Comparison of ENCODE assay signal across 10 mouse cellular contexts in the genomic region with DNA sequence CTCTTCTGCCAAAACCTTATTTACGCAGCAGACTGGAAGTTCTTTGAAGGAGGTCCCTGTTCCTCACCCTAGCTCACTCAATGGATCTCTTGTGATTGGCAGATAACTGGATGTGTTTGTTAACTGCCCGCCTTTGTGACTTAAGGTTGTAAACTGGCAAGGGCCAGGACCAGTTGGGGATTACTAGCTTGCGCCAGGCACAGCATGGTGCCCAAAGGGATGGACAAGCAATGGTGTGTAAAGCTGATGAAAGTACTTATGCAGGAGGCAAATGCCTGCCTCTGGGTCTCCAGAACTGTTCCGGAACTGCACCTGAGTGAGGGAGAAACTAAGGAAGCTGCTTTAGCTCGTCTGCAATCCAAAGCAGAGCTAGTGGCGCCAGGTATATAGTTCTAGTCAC. TPM values are rescaled to one million over a fixed set of nuclear protein-coding genes. Genes with fewer than 3 reads are reported as not detected.
DNase-seq lines count a peak whose midpoint lies in the region; ATAC-seq lines count a peak whose summit lies in the region.
"Had no signal": no experiment of that assay in that cellular context is flagged by ENCODE, and none has a peak within 500 bp of the region (broad histone marks: within the 10 kb centered on the region; RNA-seq: fewer than 3 reads in every experiment).

No protein-coding gene starts in this region.

- H3K4me2 ChIP-seq in heart, embryonic 12.5 days = peak overlapping the region; percentile 71; the same call in 1 of the 2 replicates
- no peak overlapping the region for H3K4me2 ChIP-seq in midbrain, embryonic 14.5 days (ENCODE audit: low read length)
- no peak overlapping the region for H3K4me2 ChIP-seq in midbrain, embryonic 11.5 days

- no peak overlapping the region for H3K4me3 ChIP-seq in heart, embryonic 12.5 days
- no peak overlapping the region for H3K4me3 ChIP-seq in midbrain, embryonic 14.5 days (replicated peaks; ENCODE audit: low read depth, low read length)
- no peak overlapping the region; the same call in 1 of the 2 replicates for H3K4me3 ChIP-seq in midbrain, embryonic 11.5 days (ENCODE audit: low read depth, low read length)

- 44% methylated on average over 6 of the region's 6 CpGs for WGBS in heart, embryonic 12.5 days
- 24% methylated on average over 6 of the region's 6 CpGs for WGBS in midbrain, embryonic 14.5 days
- 24% methylated on average over 6 of the region's 6 CpGs for WGBS in midbrain, embryonic 11.5 days

- no peak overlapping the region for H3K27ac ChIP-seq in heart, embryonic 12.5 days (ENCODE audit: poor library complexity, severe bottlenecking)
- no peak overlapping the region for H3K27ac ChIP-seq in midbrain, embryonic 14.5 days (replicated peaks; ENCODE audit: low read depth, low read length)
- H3K27ac ChIP-seq in midbrain, embryonic 11.5 days (ENCODE audit: low read depth, low read length) = no peak overlapping the region
- H3K27ac ChIP-seq: macrophage had no signal

- H3K9ac ChIP-seq in heart, embryonic 12.5 days = no peak overlapping the region
- no peak overlapping the region for H3K9ac ChIP-seq in midbrain, embryonic 14.5 days (replicated peaks; ENCODE audit: low read length)
- H3K9ac ChIP-seq in midbrain, embryonic 11.5 days (ENCODE audit: low read length) = no peak overlapping the region

- H3K36me3 ChIP-seq in heart, embryonic 12.5 days = 0 out of 2 replicates have a peak, but pooled peaks cover 5% of the 10 kb centered on the region
- 0 out of 2 replicates have a peak, but pooled peaks cover 2% of the 10 kb centered on the region for H3K36me3 ChIP-seq in midbrain, embryonic 14.5 days (ENCODE audit: control insufficient read depth, insufficient read depth, low read length)
- H3K36me3 ChIP-seq in midbrain, embryonic 11.5 days (ENCODE audit: control insufficient read depth, insufficient read depth, low read length) = no peaks in the 10 kb centered on the region

- no peaks in the 10 kb centered on the region for H3K4me1 ChIP-seq in heart, embryonic 12.5 days (replicated peaks)
- H3K4me1 ChIP-seq in midbrain, embryonic 14.5 days (ENCODE audit: control insufficient read depth, insufficient read depth, low read length) = no peaks in the 10 kb centered on the region
- no peaks in the 10 kb centered on the region for H3K4me1 ChIP-seq in midbrain, embryonic 11.5 days (ENCODE audit: control insufficient read depth, insufficient read depth, low read length)

- no peak for ATAC-seq in heart, embryonic 12.5 days (ENCODE audit: insufficient number of reproducible peaks, low FRiP score)
- ATAC-seq in midbrain, embryonic 14.5 days (ENCODE audit: low FRiP score, low TSS enrichment) = no peak
- ATAC-seq in midbrain, embryonic 11.5 days (ENCODE audit: low FRiP score) = no peak
- ATAC-seq: Patski had no signal

- peaks cover 27% of the 10 kb centered on the region for H3K27me3 ChIP-seq in heart, embryonic 12.5 days (replicated peaks)
- H3K27me3 ChIP-seq in midbrain, embryonic 14.5 days (ENCODE audit: control insufficient read depth, insufficient read depth, low read length) = no peaks in the 10 kb centered on the region
- no peaks in the 10 kb centered on the region for H3K27me3 ChIP-seq in midbrain, embryonic 11.5 days (ENCODE audit: control insufficient read depth, insufficient read depth, low read length)
- H3K27me3 ChIP-seq: Patski had no signal

- no peak for DNase-seq in heart, adult 11 months
- DNase-seq in midbrain, embryonic 14.5 days = peak; percentile 2
- no peak for DNase-seq in midbrain, embryonic 11.5 days (ENCODE audit: low spot score, missing footprints)
- peak; percentile 47 for DNase-seq in cerebellum, adult 9-10 months
- DNase-seq in neural tube, embryonic 10.5 days (ENCODE audit: extremely low spot score, low spot score) = peak; percentile 14
- no peak for DNase-seq in adrenal gland, adult 8-10 months
- DNase-seq: kidney, postnatal 25 days had no signal

- no peaks in the 10 kb centered on the region for H3K9me3 ChIP-seq in heart, embryonic 12.5 days (replicated peaks)
- no peaks in the 10 kb centered on the region for H3K9me3 ChIP-seq in midbrain, embryonic 14.5 days (ENCODE audit: control insufficient read depth, low read length)
- H3K9me3 ChIP-seq in midbrain, embryonic 11.5 days (ENCODE audit: control insufficient read depth, low read length) = no peaks in the 10 kb centered on the region

RNA-seq across cellular contexts. Expression of gene Utp14a, which starts 29.8 kb away (rescaled TPM):
- polyA plus RNA-seq in heart, embryonic 12.5 days (2016; fragmentation: Nextera tagmentation; extraction: Ambion mirVana) = 9.1 and 11.3 TPM in 2 replicates
- polyA plus RNA-seq in midbrain, embryonic 14.5 days (2014; fragmentation: Nextera tagmentation; extraction: Ambion mirVana) = 14.3 and 16.6 TPM in 2 replicates
- polyA plus RNA-seq in midbrain, embryonic 11.5 days (2014; fragmentation: Nextera tagmentation; extraction: Ambion mirVana) = 21.4 and 23.1 TPM in 2 replicates
- total RNA-seq in adrenal gland, adult 8-10 months (2022) = 10 to 100 TPM; 15.5 to 18.3 (median 16.2) TPM

RNA-seq across cellular contexts. Expression of gene Bcorl1, which starts 54.7 kb away (rescaled TPM):
- 4.6 and 5.9 TPM in 2 replicates for polyA plus RNA-seq in heart, embryonic 12.5 days (2016; fragmentation: Nextera tagmentation; extraction: Ambion mirVana)
- polyA plus RNA-seq in midbrain, embryonic 14.5 days (2014; fragmentation: Nextera tagmentation; extraction: Ambion mirVana) = 7.8 and 7.9 TPM in 2 replicates
- 4.2 and 4.7 TPM in 2 replicates for polyA plus RNA-seq in midbrain, embryonic 11.5 days (2014; fragmentation: Nextera tagmentation; extraction: Ambion mirVana)
- total RNA-seq in adrenal gland, adult 8-10 months (2022) = 10 to 100 TPM; 10.7 to 13.1 (median 11.5) TPM

Comparison
In these comparisons a context has a peak if more than half of its experiments do, and no peak if none do; other contexts are left out.
1. DNase-seq: peak in midbrain, embryonic 14.5 days (single experiment), cerebellum, adult 9-10 months (single experiment) and neural tube, embryonic 10.5 days (single experiment); none in heart, adult 11 months (single experiment), midbrain, embryonic 11.5 days (single experiment) and adrenal gland, adult 8-10 months (single experiment).